Mouse (Mus musculus) gastrocnemius, postnatal 25 days (tissue): ENCODE measurements around the gene Rag2. TPM values are rescaled to one million over a fixed set of nuclear protein-coding genes. Genes with fewer than 3 reads are reported as not detected.

Experiments
- total RNA-seq, 2 experiments: library from RNA; stranded (reverse); gene quantifications; 1 replicate in 1 of 2; 2 replicates in 1 of 2; pipeline ENCODE4 v1.2.3; 2021

The Rag2 gene
- total RNA-seq, 2 experiments from 2014 or later: not detected

Other genes starting within 250 kb of the Rag2 start
- under 1 TPM in 1 of 2 experiments, not detected in 1; 0.35 TPM for gene Rag1, start 24.8 kb downstream of the Rag2 start, total RNA-seq
- 10 to 100 TPM; 69.9 to 72.1 TPM for gene B230118H07Rik, start 24.8 kb downstream of the Rag2 start, total RNA-seq
- gene Traf6, start 53.7 kb downstream of the Rag2 start, total RNA-seq: 1 to 10 TPM; 7.8 to 8.6 TPM